Mouse (Mus musculus) retina, postnatal 7 days (tissue): Measurements from ENCODE around the gene Faap20.
"Not testable (repeated sequence)": the region's sequence is repeated elsewhere in the genome, so short reads cannot be mapped to it uniquely, and the experiment has no call there.

Experiments used
- DNase-seq: peaks from one replicate; pipeline ENCODE4 v3.0.0-alpha.2; 2012; ENCODE audit warnings: low read depth, low spot score

Faap20 gene

DNA sequence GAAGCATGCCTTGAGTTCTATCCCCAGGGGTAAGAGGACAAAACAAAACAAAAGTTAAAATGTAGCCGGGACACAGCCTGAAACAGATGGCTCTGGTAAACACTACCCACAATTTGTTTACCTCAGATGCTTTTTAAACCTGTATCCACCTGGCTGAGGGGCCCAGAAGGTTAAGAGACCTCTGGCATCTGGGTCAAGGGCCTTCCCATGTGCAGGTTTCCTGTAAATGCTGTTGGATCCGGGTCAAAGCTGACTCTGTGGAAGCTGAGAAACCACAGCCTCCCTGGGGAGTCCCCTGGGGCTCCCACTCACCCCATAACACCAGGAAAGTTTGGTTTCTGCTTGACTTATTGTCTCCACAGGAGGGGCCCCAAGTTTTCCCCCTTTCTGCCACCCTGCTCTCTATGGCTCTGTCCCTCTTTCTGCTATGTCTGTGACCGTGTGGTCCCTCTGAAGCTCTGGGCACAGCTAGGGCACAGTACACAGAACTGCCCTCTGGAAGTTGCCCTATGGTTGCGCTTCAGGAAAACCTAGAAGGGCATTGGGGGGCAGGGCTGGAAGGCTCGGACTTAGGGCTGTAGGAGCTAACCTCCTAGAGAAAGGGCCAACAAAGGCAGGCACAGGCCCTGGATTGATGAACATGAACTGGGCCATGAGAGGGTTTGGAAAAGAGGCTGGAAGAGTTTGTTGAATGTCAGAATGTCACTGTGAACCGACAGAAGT lies 3.7 kb upstream of the Faap20 start:
- no peak for DNase-seq

DNA sequence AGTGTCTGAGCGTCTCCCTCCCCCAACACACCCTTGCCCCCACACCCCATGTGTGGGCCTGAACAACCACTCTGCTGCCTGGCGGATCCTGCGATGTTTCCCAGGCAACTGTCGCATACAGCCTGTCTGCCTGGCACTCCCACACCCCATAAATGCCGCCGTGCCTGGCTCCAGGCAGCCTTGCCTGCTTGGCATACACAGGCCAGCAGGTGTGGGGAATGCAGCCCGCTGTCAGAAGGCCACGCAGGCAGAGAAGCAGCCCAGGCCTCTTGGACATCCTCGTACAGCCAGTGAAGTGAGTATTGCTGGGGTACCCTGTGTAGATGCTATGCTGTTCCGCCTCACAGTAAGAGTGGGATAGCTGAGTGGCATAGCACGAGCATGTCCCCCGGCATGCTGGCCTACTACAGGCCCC lies 2.9 kb upstream of the Faap20 start:
- DNase-seq, result no peak

DNA sequence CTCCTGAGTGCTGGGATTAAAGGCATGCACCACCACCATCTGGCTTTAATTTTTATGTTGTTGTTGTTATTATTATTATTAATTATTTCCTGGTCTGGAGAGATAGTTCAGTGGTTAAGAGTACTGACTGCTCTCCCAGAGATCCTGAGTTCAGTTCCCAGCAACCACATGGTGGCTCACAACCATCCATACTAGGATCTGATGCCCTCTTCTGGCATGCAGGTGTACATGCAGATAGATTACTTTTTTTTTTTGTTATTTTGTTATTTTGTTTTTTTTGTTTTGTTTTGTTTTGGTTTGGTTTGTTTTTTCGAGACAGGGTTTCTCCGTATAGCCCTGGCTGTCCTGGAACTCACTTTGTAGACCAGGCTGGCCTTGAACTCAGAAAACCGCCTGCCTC lies 1.5 kb upstream of the Faap20 start:
- not testable (repeated sequence) for DNase-seq

DNA sequence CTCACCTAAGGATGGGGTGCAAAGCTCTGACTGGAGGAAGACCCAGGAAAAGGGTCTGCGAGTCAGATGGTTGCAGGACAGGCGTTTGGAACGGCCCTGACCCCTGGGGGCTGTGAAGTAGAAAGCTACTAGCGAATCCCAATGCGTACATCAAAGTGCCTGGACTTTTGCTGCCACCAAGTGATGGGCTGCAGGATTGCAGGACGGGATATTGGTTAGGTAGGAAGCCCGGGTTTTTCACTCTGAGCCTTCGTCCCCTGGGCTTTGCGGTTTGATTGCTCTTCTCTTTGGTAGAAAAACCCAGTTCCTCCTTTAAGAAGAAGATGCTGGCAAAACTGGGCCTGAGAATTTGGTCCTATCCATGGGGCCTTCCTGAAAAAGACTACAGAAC lies 350 bp upstream of the Faap20 start:
- DNase-seq, result peak; percentile 91

DNA sequence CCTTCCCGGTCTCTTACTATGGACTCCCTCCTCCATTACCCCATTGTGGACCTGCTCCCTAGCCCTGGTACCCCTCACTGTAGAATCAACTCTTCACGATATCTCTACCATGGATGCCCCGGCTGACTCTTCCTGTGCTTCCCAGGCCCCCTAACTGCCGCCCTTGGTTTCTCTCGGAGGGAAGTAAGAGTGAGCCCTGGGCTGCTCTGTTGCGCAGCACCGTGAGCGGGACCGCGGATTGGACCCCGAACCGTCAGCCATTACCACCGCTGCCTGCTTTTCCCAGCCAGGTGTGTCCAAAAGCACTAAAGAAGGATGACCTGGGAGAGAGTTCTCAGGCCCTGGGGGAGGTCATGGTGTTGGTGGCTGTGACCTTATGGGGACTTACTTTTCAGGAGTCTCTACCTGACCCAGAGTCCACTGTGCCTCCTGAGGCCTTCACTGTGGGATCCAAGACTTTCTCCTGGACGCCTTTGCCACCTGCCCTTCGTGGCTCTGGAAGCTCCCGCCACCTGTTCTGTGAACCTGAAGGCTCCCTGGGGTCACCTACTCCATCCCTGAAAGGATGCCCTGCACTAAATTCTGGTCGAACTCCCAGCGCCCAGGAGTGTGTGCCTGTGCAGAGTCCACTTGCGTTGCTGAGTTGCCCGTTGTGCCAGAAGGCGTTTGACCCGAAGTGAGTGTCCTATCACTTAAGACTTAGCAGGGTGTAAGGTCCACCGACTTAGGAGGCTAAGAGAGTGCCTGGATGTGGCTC lies 937 bp downstream of the Faap20 start:
- DNase-seq, result no peak

DNA sequence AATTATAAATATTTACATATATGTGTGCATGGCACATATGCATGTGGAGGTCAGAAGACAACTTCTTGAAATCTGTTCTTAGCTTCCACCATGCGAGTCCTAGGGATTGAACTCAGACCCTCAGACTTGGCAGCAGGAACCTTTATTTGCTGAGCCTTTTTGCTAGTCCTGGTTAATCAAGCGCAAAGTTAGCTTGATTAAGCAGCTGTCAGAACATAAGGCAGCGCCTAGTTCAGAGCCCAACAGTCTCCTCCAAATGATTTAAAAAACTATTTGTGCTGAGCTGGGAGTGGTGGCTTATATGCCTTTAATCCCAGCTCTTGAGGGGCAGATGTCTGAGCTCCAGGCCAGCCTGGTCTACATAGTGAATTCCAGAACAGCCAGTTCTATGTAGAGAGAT lies 1.5 kb downstream of the Faap20 start:
- DNase-seq, result no peak

DNA sequence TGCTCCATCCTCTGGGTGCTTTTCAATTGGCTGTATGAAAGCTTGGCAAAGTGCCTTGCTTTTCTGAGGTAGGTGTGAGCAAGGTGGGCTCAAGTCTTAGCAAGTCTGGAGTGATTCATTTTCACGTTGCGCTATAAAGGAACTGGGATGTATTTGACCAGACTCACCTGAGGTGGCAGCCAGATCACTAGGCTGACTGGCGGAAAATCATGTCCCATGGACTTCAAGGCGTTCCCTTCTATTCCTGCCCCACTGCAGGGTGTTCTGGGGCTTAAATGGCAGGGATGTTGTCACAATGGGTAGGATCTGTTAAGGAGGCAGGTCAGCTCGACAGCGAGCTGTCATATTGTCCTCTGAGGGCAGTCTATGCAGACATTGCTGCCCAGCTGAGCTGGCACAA lies 2.7 kb downstream of the Faap20 start:
- no peak for DNase-seq

DNA sequence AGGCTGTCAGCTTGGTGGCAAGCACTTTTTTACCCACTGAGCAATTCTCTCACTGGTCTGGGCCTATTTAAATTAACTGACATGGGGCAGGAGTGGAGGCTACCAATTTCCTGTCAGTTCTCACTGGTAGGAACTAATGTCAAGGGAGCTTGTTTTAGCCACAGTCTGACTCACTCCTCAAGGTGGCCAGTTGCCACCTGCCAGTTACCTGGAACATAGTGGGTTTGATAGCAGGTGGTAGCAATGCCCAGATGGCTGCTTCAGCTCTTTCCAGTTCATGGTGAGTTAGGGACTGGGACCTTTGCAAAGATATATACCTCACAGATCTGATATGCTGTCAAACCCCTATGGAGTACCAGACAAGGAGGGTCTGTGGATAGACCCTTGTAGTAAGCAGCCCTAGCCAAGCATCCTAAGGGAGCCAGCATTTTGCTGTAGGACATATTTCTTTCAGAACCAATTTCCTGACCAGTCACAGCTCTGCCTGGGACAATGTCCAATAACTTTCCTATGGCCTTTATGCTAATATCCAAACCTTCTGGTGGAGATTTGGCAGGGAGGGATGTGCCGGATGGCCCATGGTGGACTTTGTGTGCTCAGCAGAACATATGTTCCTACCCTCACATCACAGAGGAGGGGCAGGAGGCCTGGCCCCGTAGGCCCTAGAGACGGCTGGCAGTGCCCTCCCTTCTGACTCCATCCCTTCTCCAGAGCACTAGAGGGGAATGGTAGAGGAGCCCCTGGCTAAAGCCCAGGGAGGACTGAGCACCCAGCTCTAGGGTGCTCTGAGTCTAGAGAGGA lies 15.1 kb downstream of the Faap20 start:
- no peak for DNase-seq

DNA sequence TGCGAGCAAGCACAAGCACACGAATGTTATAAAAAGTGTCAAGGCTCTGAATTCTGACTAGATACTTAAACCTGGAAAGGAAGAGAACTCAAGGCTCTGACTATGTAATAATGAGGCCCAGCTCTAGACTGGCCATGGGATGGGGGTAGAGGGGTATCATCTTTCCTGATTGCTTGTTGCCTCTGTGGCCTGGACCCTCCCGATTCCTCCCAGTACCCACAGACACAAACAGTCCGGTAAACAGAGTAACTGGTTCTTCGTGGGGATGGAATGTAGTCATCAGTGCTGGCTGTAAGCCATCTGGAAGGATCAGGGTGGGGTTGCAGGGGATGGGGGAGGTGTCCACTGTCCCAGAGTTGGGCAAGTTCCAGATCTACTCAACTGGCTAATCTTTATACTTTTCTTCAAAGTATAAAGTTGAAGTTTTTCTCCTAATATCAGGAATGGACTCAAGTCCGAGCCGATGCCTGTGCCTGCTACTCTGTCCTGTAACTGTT lies 17.5 kb downstream of the Faap20 start:
- DNase-seq, result no peak

DNA sequence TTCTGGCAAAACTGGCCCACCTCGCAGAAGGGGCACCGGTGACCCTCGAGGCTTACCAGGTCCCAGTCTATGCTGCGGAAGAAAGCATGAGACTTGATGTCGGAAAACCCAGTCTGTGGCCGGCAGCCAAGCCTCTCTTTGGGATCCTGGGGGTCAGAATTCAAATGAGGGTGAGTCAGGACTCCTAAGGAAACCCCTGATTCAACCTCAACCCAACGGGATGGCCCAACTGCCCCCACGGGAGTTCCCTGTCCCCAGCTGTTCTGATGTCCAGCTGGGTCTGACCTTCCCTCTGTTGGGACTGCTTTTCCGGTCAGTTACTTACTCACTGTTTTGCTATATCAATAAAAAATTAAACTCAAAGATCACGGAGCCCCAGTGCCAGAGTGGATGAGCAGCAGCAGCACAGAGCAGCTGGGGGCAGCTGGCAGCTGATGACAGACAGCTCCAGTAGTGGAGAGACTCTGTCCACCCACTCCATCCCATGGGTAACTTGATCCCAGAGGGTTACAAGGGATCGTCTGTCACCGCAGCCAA lies 18.1 kb downstream of the Faap20 start:
- DNase-seq, result no peak

DNA sequence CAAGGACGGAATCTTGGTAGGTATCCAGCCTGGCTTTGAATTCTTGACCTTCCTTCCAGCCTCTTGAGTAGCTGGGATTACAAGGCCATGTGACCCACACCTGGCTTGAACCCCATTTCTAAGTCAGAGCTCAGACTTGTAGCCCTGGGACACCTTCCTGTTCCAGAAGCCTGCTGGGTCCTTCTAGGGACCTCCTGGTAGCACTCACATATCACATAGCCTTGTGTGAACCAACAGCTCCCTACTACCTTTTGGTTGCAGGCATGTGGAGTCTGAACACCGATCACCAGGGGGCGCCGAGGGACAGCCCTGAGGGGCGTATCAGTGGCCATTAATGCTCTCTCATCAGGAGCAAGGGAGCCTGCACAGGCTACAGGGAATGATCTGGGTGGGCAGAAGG lies 18.8 kb downstream of the Faap20 start:
- no peak for DNase-seq

DNA sequence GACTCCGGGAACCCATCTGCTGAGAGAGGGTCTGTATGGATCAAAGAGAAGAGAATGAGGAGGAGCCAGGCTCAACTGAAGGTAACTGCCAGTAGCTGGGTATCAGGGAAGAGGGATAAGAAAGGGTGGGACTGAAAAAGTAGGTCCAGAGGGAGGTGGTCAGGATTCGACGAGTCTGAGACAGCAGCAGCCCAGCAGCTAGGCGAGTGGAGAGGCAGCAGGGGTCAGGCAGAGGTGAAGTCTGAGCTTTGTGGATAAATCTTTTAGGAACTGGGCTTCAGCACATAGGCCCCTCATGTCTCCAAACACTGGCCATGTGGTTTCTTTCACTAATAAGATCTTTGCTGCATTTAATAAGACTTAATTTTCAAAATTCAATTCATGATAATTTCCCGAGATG lies 24.8 kb downstream of the Faap20 start:
- DNase-seq, result no peak

DNA sequence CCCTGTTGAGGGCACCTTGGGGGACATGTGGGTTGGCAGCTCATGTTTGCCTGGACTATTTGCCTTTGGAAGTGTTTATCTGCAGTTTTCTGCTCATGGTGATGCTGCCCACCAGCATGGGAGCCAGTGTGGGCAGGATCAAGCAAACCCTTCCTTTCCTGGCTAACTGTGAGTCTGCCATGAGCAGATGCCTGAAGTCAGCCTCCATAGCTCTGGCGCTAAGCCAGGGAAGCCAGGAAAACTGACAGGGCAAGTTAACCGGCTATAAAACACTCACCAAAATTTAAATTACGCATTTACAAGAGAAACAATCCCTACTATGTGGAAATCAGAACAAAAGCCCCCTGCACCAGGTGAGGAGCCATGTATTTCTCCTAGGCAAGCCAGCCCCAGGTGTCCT lies 25.2 kb downstream of the Faap20 start:
- DNase-seq, result no peak

DNA sequence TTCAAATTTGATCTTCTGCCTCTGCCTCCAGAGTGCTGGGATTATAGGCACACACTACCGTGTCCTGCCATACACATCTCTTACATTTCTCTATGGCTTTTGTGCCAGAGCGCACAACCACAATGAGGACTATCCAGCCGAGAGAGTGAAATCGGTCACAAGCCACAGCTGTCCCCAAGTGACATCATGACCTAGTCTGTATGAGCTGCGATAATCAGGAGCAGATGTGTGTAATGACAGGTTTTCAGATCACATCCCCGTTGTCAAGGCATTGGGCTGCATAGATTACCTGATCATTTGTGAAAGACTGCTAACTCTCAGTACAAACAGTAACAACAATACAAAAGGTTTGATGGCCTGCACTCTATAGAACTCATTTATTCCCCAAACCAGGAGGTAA lies 28.4 kb downstream of the Faap20 start:
- no peak for DNase-seq

DNA sequence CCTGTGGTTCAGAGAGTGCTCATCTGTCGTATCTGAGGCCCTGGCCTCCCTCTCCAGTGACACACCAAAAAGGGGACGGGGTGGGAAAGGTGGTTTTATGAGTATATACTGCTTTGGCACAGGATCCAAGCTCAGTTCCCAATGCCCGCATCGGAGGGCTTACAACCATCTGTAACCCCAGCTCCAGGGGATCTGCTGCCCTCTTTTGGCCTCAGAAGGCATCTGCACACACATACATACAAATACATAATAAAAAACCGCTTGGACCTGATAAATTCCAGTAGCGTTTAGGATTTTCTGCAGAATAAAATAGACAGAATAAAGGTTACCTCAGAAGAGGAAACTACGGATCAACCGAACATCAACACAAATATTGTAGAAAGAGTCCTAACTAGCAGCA lies 29.5 kb downstream of the Faap20 start:
- no peak for DNase-seq

DNA sequence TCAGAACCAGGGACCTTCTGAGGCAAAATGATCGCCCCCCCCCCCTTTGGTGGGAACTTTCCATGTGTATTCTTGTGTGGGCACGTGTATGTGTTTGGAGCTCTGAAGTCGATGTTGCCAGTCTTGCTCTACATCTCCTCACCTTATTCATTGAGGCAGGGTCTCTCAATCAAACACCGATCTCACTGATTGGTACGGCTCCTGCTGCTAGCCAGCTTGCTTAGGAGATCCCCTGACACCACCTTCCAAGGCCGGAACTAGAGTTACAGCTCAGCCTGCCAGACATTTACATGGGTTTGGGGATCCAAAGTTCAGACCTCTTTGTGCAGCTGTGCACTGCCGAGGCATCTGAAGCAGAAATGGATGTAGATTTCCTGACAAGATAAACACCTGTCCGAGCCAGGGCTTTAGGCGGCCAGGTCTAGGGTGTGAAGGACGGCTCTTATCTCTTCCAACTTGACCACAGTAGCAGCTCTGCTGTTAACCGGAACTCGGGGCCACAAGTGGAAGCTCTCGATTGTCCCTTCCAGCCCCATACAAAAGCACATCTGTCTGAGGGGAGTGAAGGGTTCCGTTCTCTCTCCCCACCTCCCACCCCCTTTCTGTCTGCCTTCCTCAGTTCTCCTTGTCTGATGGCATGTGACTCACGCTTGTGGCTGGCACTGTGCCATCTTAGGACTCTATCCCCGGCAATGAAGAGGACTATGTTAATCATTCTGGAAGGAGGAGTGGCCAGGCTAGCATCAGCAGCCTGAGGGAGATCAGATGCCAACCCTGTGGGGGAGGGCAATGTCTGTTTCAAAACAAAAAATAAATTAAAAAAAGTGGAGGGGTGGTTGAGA lies 30.5 kb downstream of the Faap20 start:
- no peak for DNase-seq

DNA sequence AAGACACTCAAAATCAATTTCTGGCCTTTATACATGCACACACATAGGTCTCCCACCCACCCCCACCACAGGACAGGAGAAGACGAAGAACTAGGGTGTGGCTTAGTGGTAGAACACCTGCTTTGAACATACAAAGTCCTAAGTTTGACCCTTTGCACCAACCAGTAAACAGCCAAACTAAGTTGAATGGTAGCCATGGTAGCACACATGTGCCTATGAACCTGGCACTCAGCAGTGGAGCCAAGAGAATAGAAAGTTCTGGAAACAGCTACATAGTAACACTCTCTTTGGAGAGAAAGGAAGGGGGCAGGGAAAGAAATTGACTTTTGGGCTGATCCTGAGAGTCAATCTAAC lies 31.1 kb downstream of the Faap20 start:
- DNase-seq, result no peak

DNA sequence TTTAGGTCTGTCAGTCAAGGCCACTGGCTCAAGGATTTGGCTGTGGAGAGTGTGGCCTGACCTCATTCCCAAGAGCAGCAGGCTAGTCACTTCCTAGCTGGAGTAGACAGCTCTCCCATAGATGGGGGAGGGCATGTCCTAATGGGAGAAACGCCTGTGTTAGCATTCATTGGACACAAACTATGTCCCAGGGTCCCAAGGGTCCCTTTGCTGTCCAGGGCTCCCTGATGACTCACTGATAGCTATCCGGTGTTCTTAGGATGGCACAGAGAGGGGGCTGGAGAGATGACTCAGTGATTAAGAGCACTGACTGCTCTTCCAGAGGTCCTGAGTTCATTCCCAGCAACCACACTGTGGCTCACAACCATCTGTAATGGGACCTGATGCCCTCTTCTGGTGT lies 31.6 kb downstream of the Faap20 start:
- no peak for DNase-seq

DNA sequence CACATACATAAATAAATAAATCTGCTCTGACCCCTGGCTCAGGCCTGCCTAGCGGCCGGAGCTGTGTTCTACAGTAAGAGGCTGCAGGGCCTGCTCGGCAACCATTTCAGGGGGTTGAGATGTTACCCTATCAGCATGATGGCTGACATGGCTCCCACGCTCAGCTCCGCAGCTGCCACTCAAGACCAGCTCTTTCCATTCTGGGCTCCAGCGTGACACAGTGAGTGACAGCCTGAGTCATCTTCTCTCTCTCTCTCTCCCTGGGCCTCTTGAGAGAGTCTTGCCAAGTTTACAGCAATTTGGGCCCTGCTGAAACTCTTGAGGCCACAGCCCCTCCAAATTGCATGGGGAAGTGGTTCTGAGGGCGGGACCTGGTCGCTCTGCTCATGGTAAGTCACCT lies 32.0 kb downstream of the Faap20 start:
- DNase-seq, result no peak

DNA sequence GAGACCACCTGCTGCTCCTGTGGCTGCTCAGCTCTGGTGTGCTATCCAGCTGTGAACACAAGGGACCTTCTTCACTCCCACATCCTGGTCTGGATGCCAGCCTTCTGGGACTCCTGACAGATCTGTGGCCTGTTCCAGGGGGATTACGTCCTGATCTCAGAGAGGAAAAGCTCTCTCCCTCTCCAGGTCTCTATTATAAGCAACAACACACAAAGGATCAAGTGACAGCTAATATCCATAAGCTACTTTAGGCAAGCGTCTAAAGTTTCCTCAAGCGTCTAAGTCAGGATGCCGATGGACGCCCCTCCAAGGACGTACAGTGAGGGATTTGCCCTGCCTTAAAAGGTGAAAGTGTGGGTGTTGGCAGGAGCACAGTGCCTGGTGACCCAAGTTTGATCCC lies 32.6 kb downstream of the Faap20 start:
- DNase-seq, result no peak

DNA sequence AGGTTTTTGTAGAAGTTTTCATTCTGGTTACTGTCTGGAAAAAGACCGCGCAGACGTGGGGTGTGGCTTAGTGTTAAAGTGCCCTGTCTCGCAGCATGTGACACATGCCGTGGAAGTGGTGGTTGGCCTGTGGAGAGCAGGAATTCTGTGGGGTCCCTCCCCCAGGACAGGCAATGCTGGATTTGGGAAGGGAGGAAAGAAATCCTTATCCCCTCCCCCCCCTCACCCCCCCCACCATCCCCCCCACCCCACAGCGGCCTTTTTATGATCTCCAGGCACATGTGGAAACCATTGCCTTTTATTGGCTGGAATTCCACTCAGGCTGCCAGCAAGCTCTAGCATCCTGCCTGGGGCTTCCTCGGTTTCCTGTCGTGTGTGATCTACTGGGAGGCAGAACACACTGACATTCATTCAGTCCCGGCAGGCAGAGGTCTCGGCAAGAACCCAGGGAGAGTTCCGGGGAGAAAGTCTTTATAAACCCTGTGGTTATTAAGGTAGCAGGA lies 33.5 kb downstream of the Faap20 start:
- DNase-seq, result no peak
